ENCODE assay signal across 12 mouse cellular contexts in genomic region chr4:65238540-65238998, GRCm38 (mm10).
DNase-seq lines count a peak whose midpoint lies in the region; ATAC-seq and TF ChIP-seq lines count a peak whose summit lies in the region.
"Had no signal": no experiment of that assay in that cellular context is flagged by ENCODE, and none has a peak within 500 bp of the region (broad histone marks: within the 10 kb centered on the region; RNA-seq: fewer than 3 reads in every experiment).

No protein-coding gene starts in this region.

- no peak overlapping the region for H3K4me2 ChIP-seq in liver, embryonic 11.5 days
- no peak overlapping the region for H3K4me2 ChIP-seq in hindbrain, embryonic 14.5 days (replicated peaks)
- H3K4me2 ChIP-seq: liver, embryonic 12.5 days had no signal

- no peaks in the 10 kb centered on the region for H3K27me3 ChIP-seq in liver, adult 2 months (ENCODE audit: control insufficient read depth, insufficient read depth, low read length)
- no peaks in the 10 kb centered on the region for H3K27me3 ChIP-seq in liver, embryonic 11.5 days (replicated peaks; ENCODE audit: control insufficient read depth, insufficient read depth, low read length)
- no peaks in the 10 kb centered on the region for H3K27me3 ChIP-seq in hindbrain, embryonic 14.5 days (ENCODE audit: control insufficient read depth, insufficient read depth, low read length)
- H3K27me3 ChIP-seq in thymus, adult 2 months (ENCODE audit: control insufficient read depth, insufficient read depth, low read length) = no peaks in the 10 kb centered on the region
- H3K27me3 ChIP-seq: liver, embryonic 12.5 days had no signal

- H3K36me3 ChIP-seq in liver, adult 2 months (ENCODE audit: control insufficient read depth, insufficient read depth, low read length) = no peaks in the 10 kb centered on the region
- H3K36me3 ChIP-seq in liver, embryonic 11.5 days (ENCODE audit: control insufficient read depth, insufficient read depth, low read length) = no peaks in the 10 kb centered on the region
- no peaks in the 10 kb centered on the region for H3K36me3 ChIP-seq in hindbrain, embryonic 14.5 days (replicated peaks; ENCODE audit: control insufficient read depth, insufficient read depth)
- H3K36me3 ChIP-seq in thymus, adult 2 months (ENCODE audit: control insufficient read depth, insufficient read depth, low read length) = no peaks in the 10 kb centered on the region
- H3K36me3 ChIP-seq: liver, embryonic 12.5 days had no signal

- no peak overlapping the region for H3K27ac ChIP-seq in liver, adult 2 months (replicated peaks; ENCODE audit: insufficient read depth, low read depth, low read length)
- no peak overlapping the region for H3K27ac ChIP-seq in liver, embryonic 11.5 days (ENCODE audit: low read depth, low read length)
- H3K27ac ChIP-seq in hindbrain, embryonic 14.5 days = no peak overlapping the region
- H3K27ac ChIP-seq in thymus, adult 2 months (ENCODE audit: control insufficient read depth, insufficient read depth, low read length) = no peak overlapping the region
- H3K27ac ChIP-seq: liver, embryonic 12.5 days had no signal

- H3K79me2 ChIP-seq in liver, adult 2 months (ENCODE audit: control insufficient read depth, insufficient read depth, low read length) = no peaks in the 10 kb centered on the region

- peak; percentile 19 for DNase-seq in liver, adult 2 months (ENCODE audit: extremely low read depth, low read depth, low spot score)
- DNase-seq in liver, embryonic 11.5 days (ENCODE audit: low spot score) = no peak
- peak; percentile 71 for DNase-seq in embryo, embryonic 10.5 days (ENCODE audit: low spot score)
- DNase-seq in hindbrain, embryonic 14.5 days (ENCODE audit: low spot score) = no peak
- peak; percentile 21 for DNase-seq in retina, postnatal 1 day
- no peak for DNase-seq in thymus, adult 2 months
- no peak for DNase-seq in cerebellum, adult 8-10 months
- DNase-seq: adrenal gland, postnatal 10 days; gastrocnemius, postnatal 25 days; lung, postnatal 10 days had no signal

- 30% methylated on average over 8 of the region's 8 CpGs for WGBS in liver, adult 2 months
- WGBS in liver, embryonic 11.5 days = 21% methylated on average over 8 of the region's 8 CpGs
- WGBS in hindbrain, embryonic 14.5 days = 6% methylated on average over 8 of the region's 8 CpGs
- 72% methylated on average over 8 of the region's 8 CpGs for WGBS in thymus, adult 2 months

- TF ChIP-seq POLR2A in liver, adult 2 months (IDR thresholded peaks at IDR 0.05; ENCODE audit: extremely low read depth, insufficient read depth, low read length) = no peak
- no peak for TF ChIP-seq POLR2A in thymus, adult 2 months (IDR thresholded peaks at IDR 0.05; ENCODE audit: control insufficient read depth, extremely low read depth, insufficient read depth, low read length, poor library complexity)

- no peaks in the 10 kb centered on the region for H3K4me1 ChIP-seq in liver, adult 2 months (ENCODE audit: control insufficient read depth, insufficient read depth, low read length)
- H3K4me1 ChIP-seq in liver, embryonic 11.5 days (replicated peaks; ENCODE audit: control insufficient read depth, insufficient read depth, low read length) = no peaks in the 10 kb centered on the region
- no peaks in the 10 kb centered on the region for H3K4me1 ChIP-seq in hindbrain, embryonic 14.5 days (replicated peaks; ENCODE audit: control insufficient read depth, insufficient read depth, low read length)
- no peaks in the 10 kb centered on the region for H3K4me1 ChIP-seq in thymus, adult 2 months (replicated peaks; ENCODE audit: control insufficient read depth, insufficient read depth, low read length)

- no peak overlapping the region for H3K4me3 ChIP-seq in liver, adult 2 months (ENCODE audit: insufficient read depth, low read depth, low read length)
- no peak overlapping the region for H3K4me3 ChIP-seq in liver, embryonic 11.5 days (ENCODE audit: low read depth, low read length)
- no peak overlapping the region for H3K4me3 ChIP-seq in hindbrain, embryonic 14.5 days (replicated peaks; ENCODE audit: low read length)
- H3K4me3 ChIP-seq in thymus, adult 2 months (ENCODE audit: control insufficient read depth, insufficient read depth, low read length) = no peak overlapping the region
- H3K4me3 ChIP-seq: liver, embryonic 12.5 days had no signal

- no peak overlapping the region for H3K9ac ChIP-seq in liver, adult 2 months (ENCODE audit: low read depth, low read length)
- H3K9ac ChIP-seq in liver, embryonic 11.5 days (ENCODE audit: low read depth, low read length) = no peak overlapping the region
- no peak overlapping the region for H3K9ac ChIP-seq in hindbrain, embryonic 14.5 days
- H3K9ac ChIP-seq: liver, embryonic 12.5 days had no signal

- ATAC-seq in liver, embryonic 11.5 days (replicated peaks; ENCODE audit: low FRiP score) = no peak
- ATAC-seq in hindbrain, embryonic 14.5 days (ENCODE audit: low FRiP score) = peak; percentile 59; the same call in 1 of the 2 replicates
- ATAC-seq: intestine, embryonic 16.5 days; liver, embryonic 12.5 days had no signal

- TF ChIP-seq CTCF in liver, adult 2 months (IDR thresholded peaks at IDR 0.05; ENCODE audit: low read depth, low read length) = no peak
- no peak for TF ChIP-seq CTCF in thymus, adult 2 months (IDR thresholded peaks at IDR 0.05; ENCODE audit: borderline replicate concordance, control insufficient read depth, extremely low read depth, insufficient read depth, low read length, poor library complexity)

- H3K9me3 ChIP-seq in liver, embryonic 11.5 days (ENCODE audit: control insufficient read depth, low read length) = no peaks in the 10 kb centered on the region
- H3K9me3 ChIP-seq in hindbrain, embryonic 14.5 days (ENCODE audit: control insufficient read depth, low read length) = no peaks in the 10 kb centered on the region
- H3K9me3 ChIP-seq: liver, embryonic 12.5 days had no signal

Comparison
In these comparisons a context has a peak if more than half of its experiments do, and no peak if none do; other contexts are left out.
1. DNase-seq: peak in liver, adult 2 months (single experiment), embryo, embryonic 10.5 days (single experiment) and retina, postnatal 1 day (single experiment); none in liver, embryonic 11.5 days (single experiment), hindbrain, embryonic 14.5 days (single experiment), thymus, adult 2 months (single experiment) and cerebellum, adult 8-10 months (single experiment).